Mouse (Mus musculus) C2C12 (cell line): ENCODE data around the gene Ttc38. TPM values are rescaled to one million over a fixed set of nuclear protein-coding genes. Genes with fewer than 3 reads are reported as not detected.
A peak's percentile ranks its signal among the peaks of the same experiment; 100 is the strongest.

Experiments
- H3K27me3 ChIP-seq: one replicate; pipeline ENCODE4 v1.6.1; 2011; ENCODE audit not compliant: control insufficient read depth, insufficient read depth, insufficient read length
- H3K36me3 ChIP-seq: one replicate; pipeline ENCODE4 v1.6.1; 2011; ENCODE audit not compliant: control insufficient read depth, insufficient read depth
- H3K4me3 ChIP-seq: one replicate; pipeline ENCODE4 v1.5.1; 2011; ENCODE audit warnings: mild to moderate bottlenecking, control low read depth; ENCODE audit not compliant: poor library complexity, insufficient read depth, severe bottlenecking
- H3K79me2 ChIP-seq: one replicate; pipeline ENCODE4 v1.6.1; 2011; ENCODE audit not compliant: control insufficient read depth, insufficient read depth
- H3K79me3 ChIP-seq: one replicate; pipeline ENCODE4 v1.6.1; 2011; ENCODE audit warnings: low read depth, control low read depth
- H3ac ChIP-seq: one replicate; pipeline ENCODE3; 2011; ENCODE audit warnings: low read depth; ENCODE audit not compliant: control insufficient read depth, insufficient read length
- CEBPB ChIP-seq: IDR thresholded peaks from one replicate; pipeline ENCODE4 v1.6.1; 2011; ENCODE audit warnings: low read depth, mild to moderate bottlenecking, control low read depth, moderate library complexity
- CTCF ChIP-seq: IDR thresholded peaks from one replicate; pipeline ENCODE4 v1.5.1; 2011; ENCODE audit not compliant: control insufficient read depth, insufficient read depth, insufficient read length
- FOSL1 ChIP-seq: IDR thresholded peaks from one replicate; pipeline ENCODE4 v1.8.0; 2011; ENCODE audit warnings: mild to moderate bottlenecking, low read length; ENCODE audit not compliant: poor library complexity, insufficient read depth, severe bottlenecking
- MAX ChIP-seq: IDR thresholded peaks from one replicate; pipeline ENCODE4 v1.6.1; 2011; ENCODE audit warnings: mild to moderate bottlenecking, control low read depth
- MYOD1 ChIP-seq: IDR thresholded peaks from one replicate; pipeline ENCODE4 v1.6.1; 2011; ENCODE audit warnings: low read depth; ENCODE audit not compliant: control insufficient read depth, insufficient read length
- MYOG ChIP-seq: IDR thresholded peaks from one replicate; pipeline ENCODE4 v1.6.1; 2011; ENCODE audit not compliant: control insufficient read depth, insufficient read length; ENCODE audit errors: extremely low read depth
- USF1 ChIP-seq: IDR thresholded peaks from one replicate; pipeline ENCODE4 v1.6.1; 2011; ENCODE audit warnings: low read depth, mild to moderate bottlenecking, control low read depth, moderate library complexity
- polyA plus RNA-seq: library from polyadenylated mRNA; unstranded; fragments of >200 nt; fragmentation: generic; extraction: Trizol; gene quantifications from one replicate; pipeline ENCODE4 v1.2.1, GENCODE M21; 2012; ENCODE audit warnings: missing spikeins

Ttc38 gene
- polyA plus RNA-seq, 1 experiment, result 0.07 TPM

DNA sequence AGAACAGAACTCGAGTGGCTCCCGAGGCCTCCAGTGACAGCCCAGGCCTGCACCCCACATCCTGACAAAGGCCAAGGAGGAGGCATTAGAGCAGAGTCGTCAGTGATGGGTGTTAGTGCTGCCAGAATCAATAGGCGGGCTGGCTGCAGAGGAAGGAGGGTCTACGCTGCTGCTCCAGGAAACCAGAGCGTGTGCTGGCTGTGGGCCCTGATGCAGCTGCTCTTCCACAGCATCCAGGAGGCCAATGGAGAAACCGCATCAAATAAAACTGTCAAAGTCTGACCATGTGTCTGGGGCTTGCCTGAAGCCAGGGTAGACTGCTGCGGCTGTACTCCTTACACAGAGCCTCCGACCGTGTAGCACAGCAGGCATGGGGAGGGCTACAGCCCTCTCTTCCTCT, 65.0 kb downstream of the Ttc38 start:
- H3K4me3 ChIP-seq, result no peak overlapping the region
- peaks cover 37% of the 10 kb centered on the region for H3K36me3 ChIP-seq
- H3K27me3 ChIP-seq, result no peaks in the 10 kb centered on the region
- H3K79me2 ChIP-seq, result no peaks in the 10 kb centered on the region
- no peak overlapping the region for H3ac ChIP-seq
- TF ChIP-seq MYOD1 (no peak), MAX (no peak), USF1 (no peak), CTCF (no peak), CEBPB (no peak), MYOG (no peak), FOSL1 (no peak)
- H3K79me3 ChIP-seq, result no peaks in the 10 kb centered on the region

DNA sequence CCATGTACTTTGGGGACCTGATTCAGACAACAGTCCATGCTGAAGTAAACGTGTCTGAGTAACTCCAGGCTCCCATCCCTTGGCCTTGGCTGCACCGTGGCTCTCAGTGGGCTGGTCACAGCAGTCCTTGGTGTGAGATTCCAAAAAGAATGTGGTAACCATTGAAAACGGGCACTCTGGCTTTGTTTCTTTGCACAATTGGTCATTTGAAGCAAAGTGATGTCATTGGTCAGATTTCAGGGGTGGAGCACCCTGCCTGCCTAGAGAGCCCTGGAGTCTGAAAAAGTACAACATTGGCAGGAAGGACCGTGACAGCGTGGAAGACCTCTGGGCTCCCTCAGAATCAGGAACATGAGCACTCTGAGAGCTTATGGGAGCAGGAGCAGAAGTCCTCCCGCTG, 67.3 kb downstream of the Ttc38 start:
- Histone ChIP-seq H3K27me3 (peaks cover 8% of the 10 kb centered on the region), H3K79me2 (no peaks in the 10 kb centered on the region), H3ac (no peak overlapping the region), H3K36me3 (peaks cover 16% of the 10 kb centered on the region), H3K4me3 (no peak overlapping the region), H3K79me3 (no peaks in the 10 kb centered on the region)
- TF ChIP-seq USF1 (no peak), MAX (no peak), CEBPB (no peak), FOSL1 (no peak), CTCF (no peak), MYOD1 (no peak), MYOG (no peak)

DNA sequence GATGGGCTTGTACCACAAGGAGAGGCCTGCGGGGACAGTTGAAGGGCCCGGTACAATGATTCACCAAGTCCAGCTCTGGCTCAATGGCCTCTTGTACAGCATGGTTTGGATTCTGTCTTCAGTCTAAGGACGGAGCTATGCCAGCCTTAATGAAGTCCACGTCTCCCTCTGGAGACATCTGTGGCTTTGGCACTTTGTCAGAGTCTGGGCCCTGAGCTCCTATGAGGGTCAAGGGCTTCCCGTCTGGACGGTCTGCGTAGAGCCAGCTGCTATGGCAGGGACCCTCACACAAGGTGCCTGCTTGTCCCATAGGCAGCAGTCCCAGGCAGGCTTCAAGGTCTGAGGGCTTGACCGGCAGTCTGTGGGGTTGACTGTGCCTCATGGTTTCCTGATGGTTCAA, 68.2 kb downstream of the Ttc38 start:
- H3ac ChIP-seq, result no peak overlapping the region
- TF ChIP-seq USF1, result no peak
- no peak for TF ChIP-seq CEBPB
- TF ChIP-seq CTCF, result no peak
- no peak for TF ChIP-seq MYOD1
- TF ChIP-seq MYOG, result no peak
- TF ChIP-seq MAX, result no peak
- no peak for TF ChIP-seq FOSL1
- H3K27me3 ChIP-seq, result peaks cover 11% of the 10 kb centered on the region
- H3K79me2 ChIP-seq, result no peaks in the 10 kb centered on the region
- no peaks in the 10 kb centered on the region for H3K79me3 ChIP-seq
- no peak overlapping the region for H3K4me3 ChIP-seq
- H3K36me3 ChIP-seq, result peaks cover 11% of the 10 kb centered on the region

DNA sequence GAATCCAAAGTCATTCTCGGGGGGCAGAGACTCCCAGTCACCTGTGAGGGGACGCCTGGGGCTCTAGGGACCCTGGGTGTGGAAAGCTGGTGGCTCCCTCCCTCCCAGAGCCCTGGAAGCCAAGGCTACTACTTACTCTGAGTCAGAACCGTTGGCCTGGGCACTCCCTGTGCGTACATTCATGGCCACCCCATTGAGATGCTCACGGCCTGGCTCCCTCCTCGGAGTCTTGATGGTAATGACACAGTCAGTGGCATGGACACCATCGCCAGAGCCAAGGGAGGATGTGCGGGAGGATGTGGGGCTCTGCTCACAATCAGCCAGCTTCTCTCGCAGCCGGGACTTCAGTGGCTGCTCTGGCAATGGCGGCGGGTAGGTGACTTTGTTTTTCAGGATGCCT, 68.7 kb downstream of the Ttc38 start:
- Histone ChIP-seq H3K4me3 (no peak overlapping the region), H3K79me3 (no peaks in the 10 kb centered on the region), H3K36me3 (peaks cover 11% of the 10 kb centered on the region), H3ac (no peak overlapping the region), H3K27me3 (peaks cover 11% of the 10 kb centered on the region), H3K79me2 (no peaks in the 10 kb centered on the region)
- no peak for TF ChIP-seq MAX
- TF ChIP-seq USF1, result no peak
- TF ChIP-seq CEBPB, result no peak
- no peak for TF ChIP-seq CTCF
- no peak for TF ChIP-seq MYOD1
- TF ChIP-seq FOSL1, result no peak
- no peak for TF ChIP-seq MYOG

DNA sequence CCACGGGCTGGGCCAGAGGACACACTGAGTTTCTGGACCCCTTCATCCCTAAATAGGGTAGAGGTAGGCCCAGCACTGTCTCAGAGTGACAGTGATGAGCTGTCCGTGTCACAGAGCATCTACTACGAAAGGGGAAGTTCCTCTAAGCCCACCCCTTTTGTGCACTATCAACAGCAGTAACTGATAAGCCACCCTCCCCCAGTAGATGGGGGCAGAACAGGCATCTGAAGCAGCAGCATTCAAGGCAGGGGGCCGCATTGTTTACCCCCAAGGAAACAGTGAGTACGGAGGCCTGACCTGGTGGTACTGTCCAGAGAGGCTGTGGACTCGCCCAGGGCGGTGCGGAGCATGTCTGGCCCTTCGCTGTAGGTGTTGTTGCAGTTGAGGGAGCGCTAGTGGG, 70.4 kb downstream of the Ttc38 start:
- Histone ChIP-seq H3ac (no peak overlapping the region), H3K4me3 (no peak overlapping the region), H3K36me3 (peaks cover 2% of the 10 kb centered on the region), H3K79me3 (no peaks in the 10 kb centered on the region), H3K27me3 (peaks cover 11% of the 10 kb centered on the region), H3K79me2 (no peaks in the 10 kb centered on the region)
- TF ChIP-seq USF1 (no peak), FOSL1 (no peak), CTCF (no peak), MYOD1 (no peak), MYOG (no peak)

DNA sequence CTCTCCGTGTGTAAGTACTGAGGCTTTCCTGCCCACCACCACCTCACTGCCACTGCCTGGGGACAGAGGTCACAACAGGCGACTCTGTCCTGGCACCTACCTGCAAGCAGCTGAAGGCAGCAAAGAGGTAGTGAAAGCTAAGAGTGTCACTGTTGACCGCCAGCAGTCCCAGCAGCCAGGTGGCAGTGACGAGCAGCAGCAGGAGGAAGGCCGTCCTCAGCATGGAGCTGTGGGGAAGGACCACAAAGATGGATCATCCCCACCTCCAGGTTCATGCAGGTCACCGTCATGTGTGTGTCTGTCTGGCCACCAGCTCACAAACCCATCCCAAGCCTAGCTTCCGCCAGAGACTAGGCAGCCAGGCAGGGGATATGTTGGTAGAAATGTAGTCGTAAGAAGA, 71.7 kb downstream of the Ttc38 start:
- no peak overlapping the region for H3K4me3 ChIP-seq
- no peaks in the 10 kb centered on the region for H3K36me3 ChIP-seq
- TF ChIP-seq FOSL1 (no peak), CTCF (peak; percentile 70)
- H3K79me3 ChIP-seq, result no peaks in the 10 kb centered on the region
- no peaks in the 10 kb centered on the region for H3K79me2 ChIP-seq
- no peak overlapping the region for H3ac ChIP-seq
- H3K27me3 ChIP-seq, result peaks cover 11% of the 10 kb centered on the region

Other genes with a start within 250 kb of the Ttc38 start
- gene Wnt7b, start 249.8 kb upstream of the Ttc38 start, polyA plus RNA-seq, result 2.5 TPM
- 0.08 TPM for gene Ppara, start 97.3 kb upstream of the Ttc38 start, polyA plus RNA-seq
- gene Cdpf1, start 20.6 kb upstream of the Ttc38 start, polyA plus RNA-seq, result 17.0 TPM
- not detected for gene Pkdrej, start 10.6 kb upstream of the Ttc38 start, polyA plus RNA-seq
- 60.7 TPM for gene Gtse1, start 27.4 kb downstream of the Ttc38 start, polyA plus RNA-seq
- gene Trmu, start 47.0 kb downstream of the Ttc38 start, polyA plus RNA-seq, result 10.4 TPM
- gene Celsr1, start 201.5 kb downstream of the Ttc38 start, polyA plus RNA-seq, result 0.16 TPM
- gene Gramd4, start 225.4 kb downstream of the Ttc38 start, polyA plus RNA-seq, result 36.2 TPM